Mouse (Mus musculus) spleen, postnatal 0 days (tissue): Measurements from ENCODE around the gene Sox12. TPM values are rescaled to one million over a fixed set of nuclear protein-coding genes. Genes with fewer than 3 reads are reported as not detected.

Source experiments
- polyA plus RNA-seq: library from polyadenylated mRNA; unstranded; fragments of >200 nt; fragmentation: Nextera tagmentation; extraction: Ambion mirVana; gene quantifications from 2 replicates; pipeline ENCODE4 v1.2.1, GENCODE M21; 2015

Gene Sox12
- 3.5 and 3.9 TPM in 2 replicates for polyA plus RNA-seq

GRCm38 (mm10) chr2:152397680-152398435 lies at the start of gene Sox12:
Gene Sox12, minus strand, starts transcription at chr2:152398063.

GRCm38 (mm10) chr2:152415287-152415686 lies 17.4 kb upstream of the Sox12 start, which contains the start of gene 6820408C15Rik:
Gene 6820408C15Rik, plus strand, starts transcription at chr2:152415587.

GRCm38 (mm10) chr2:152414591-152415165 lies 16.8 kb upstream of the Sox12 start, which contains the start of gene Zcchc3:
Gene Zcchc3, minus strand, starts transcription at chr2:152415027.

GRCm38 (mm10) chr2:152376345-152376741 lies 21.5 kb downstream of the Sox12 start, which contains the start of gene Nrsn2:
Gene Nrsn2, minus strand, starts transcription at chr2:152376638.

Other genes with a start within 250 kb of the Sox12 start
- 63.5 and 71.2 TPM in 2 replicates for gene Csnk2a1, start 171.2 kb downstream of the Sox12 start, polyA plus RNA-seq
- gene Tbc1d20, start 104.2 kb downstream of the Sox12 start, polyA plus RNA-seq: 14.9 and 18.5 TPM in 2 replicates
- 65.4 and 71.0 TPM in 2 replicates for gene Rbck1, start 65.4 kb downstream of the Sox12 start, polyA plus RNA-seq
- 1.2 and 1.8 TPM in 2 replicates for gene Trib3, start 54.0 kb downstream of the Sox12 start, polyA plus RNA-seq
- not detected in 2 replicates for gene Nrsn2, start 21.4 kb downstream of the Sox12 start, polyA plus RNA-seq
- gene Zcchc3, start 17.0 kb upstream of the Sox12 start, polyA plus RNA-seq: 15.6 and 16.3 TPM in 2 replicates
- 0.59 and 0.61 TPM in 2 replicates for gene 6820408C15Rik, start 17.5 kb upstream of the Sox12 start, polyA plus RNA-seq
- not detected in 2 replicates for gene Defb23, start 66.6 kb upstream of the Sox12 start, polyA plus RNA-seq
- gene Defb20, start 79.0 kb upstream of the Sox12 start, polyA plus RNA-seq: not detected in 2 replicates
- gene Defb22, start 92.1 kb upstream of the Sox12 start, polyA plus RNA-seq: not detected in 2 replicates
- not detected in 2 replicates for gene Defb26, start 113.6 kb upstream of the Sox12 start, polyA plus RNA-seq
- not detected in 2 replicates for gene Defb28, start 120.2 kb upstream of the Sox12 start, polyA plus RNA-seq
- not detected in 2 replicates for gene Defb29, start 142.0 kb upstream of the Sox12 start, polyA plus RNA-seq
- not detected in 2 replicates for gene Gm17416, start 171.3 kb upstream of the Sox12 start, polyA plus RNA-seq
- gene Defb21, start 174.7 kb upstream of the Sox12 start, polyA plus RNA-seq: not detected in 2 replicates
- gene Defb19, start 182.2 kb upstream of the Sox12 start, polyA plus RNA-seq: not detected in 2 replicates
- gene Defb45, start 201.3 kb upstream of the Sox12 start, polyA plus RNA-seq: not detected in 2 replicates
- not detected in 2 replicates for gene Defb36, start 206.3 kb upstream of the Sox12 start, polyA plus RNA-seq
- gene Defb25, start 225.0 kb upstream of the Sox12 start, polyA plus RNA-seq: 0.80 TPM in 1 of 2 replicates, not detected in the other
- 9.0 and 12.1 TPM in 2 replicates for gene Rem1, start 228.9 kb upstream of the Sox12 start, polyA plus RNA-seq